Mouse (Mus musculus): ENCODE data around the gene Myh9.

Myh9 gene

GRCm38 (mm10) chr15:77842047-77842843, at the start of gene Myh9:
Gene Myh9 (minus strand): TSS chr15:77842175.
- peak; percentile 99 for DNase-seq

GRCm38 (mm10) chr15:77891766-77892165, 49.8 kb upstream of the Myh9 start:
- no peak for DNase-seq

- no peak for DNase-seq
These were observed 47.9 kb upstream of the Myh9 start for GRCm38 (mm10) chr15:77889761-77890422.

GRCm38 (mm10) chr15:77888286-77888685, 46.3 kb upstream of the Myh9 start:
- DNase-seq = no peak

- no peak for DNase-seq
These were observed 45.1 kb upstream of the Myh9 start for GRCm38 (mm10) chr15:77887093-77887488.

- no peak for DNase-seq
These were observed 44.6 kb upstream of the Myh9 start for GRCm38 (mm10) chr15:77886369-77887092.

GRCm38 (mm10) chr15:77885945-77886344, 44.0 kb upstream of the Myh9 start:
- DNase-seq = no peak

GRCm38 (mm10) chr15:77885159-77885558, 43.2 kb upstream of the Myh9 start:
- DNase-seq = no peak

GRCm38 (mm10) chr15:77883697-77884010, 41.7 kb upstream of the Myh9 start:
- no peak for DNase-seq

GRCm38 (mm10) chr15:77882797-77883696, 41.1 kb upstream of the Myh9 start:
- DNase-seq = no peak

GRCm38 (mm10) chr15:77882297-77882696, 40.3 kb upstream of the Myh9 start:
- no peak for DNase-seq

- no peak for DNase-seq
These were observed 39.7 kb upstream of the Myh9 start for GRCm38 (mm10) chr15:77881698-77882097.

GRCm38 (mm10) chr15:77880738-77881137, 38.8 kb upstream of the Myh9 start:
- no peak for DNase-seq

GRCm38 (mm10) chr15:77879756-77880155, 37.8 kb upstream of the Myh9 start:
- DNase-seq = no peak

- DNase-seq = peak; percentile 60
These were observed 35.2 kb upstream of the Myh9 start for GRCm38 (mm10) chr15:77877209-77877608.

- no peak for DNase-seq
These were observed 34.7 kb upstream of the Myh9 start for GRCm38 (mm10) chr15:77876716-77877115.

GRCm38 (mm10) chr15:77875953-77876352, 34.0 kb upstream of the Myh9 start:
- DNase-seq = no peak

- DNase-seq = no peak
These were observed 32.8 kb upstream of the Myh9 start for GRCm38 (mm10) chr15:77874807-77875206.

GRCm38 (mm10) chr15:77874310-77874709, 32.3 kb upstream of the Myh9 start:
- DNase-seq = no peak

- DNase-seq = no peak
These were observed 31.6 kb upstream of the Myh9 start for GRCm38 (mm10) chr15:77873564-77873963.

GRCm38 (mm10) chr15:77872996-77873395, 31.0 kb upstream of the Myh9 start:
- DNase-seq = no peak

- DNase-seq = no peak
These were observed 26.4 kb upstream of the Myh9 start for GRCm38 (mm10) chr15:77868340-77868739.

Data from thymus, postnatal 25 days (tissue).